ENCODE assay signal across 20 mouse cellular contexts in the genomic region with DNA sequence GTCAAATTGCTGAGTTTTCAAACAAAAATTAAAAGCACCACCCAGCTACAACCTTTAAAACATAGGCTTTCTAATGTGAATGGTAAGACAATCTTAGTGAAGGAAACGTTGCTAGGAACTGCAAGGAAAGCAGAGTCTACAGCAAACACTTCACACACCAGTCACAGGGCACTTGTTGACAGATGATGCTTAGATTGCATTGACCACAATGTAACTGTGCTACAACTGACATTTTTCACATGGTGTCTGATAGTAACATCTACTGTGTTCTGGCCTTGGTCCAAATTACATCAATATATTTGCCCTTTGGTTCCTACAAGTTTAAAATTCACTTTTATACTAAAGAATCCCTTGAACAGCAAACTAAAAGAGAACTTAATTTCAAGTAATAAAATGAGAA.
"Had no signal": no experiment of that assay in that cellular context is flagged by ENCODE, and none has a peak within 500 bp of the region (broad histone marks: within the 10 kb centered on the region; RNA-seq: fewer than 3 reads in every experiment).

No protein-coding gene starts in this region.

- ATAC-seq: lung, postnatal 0 days; midbrain, embryonic 13.5 days; midbrain, embryonic 15.5 days had no signal

- H3K9ac ChIP-seq: liver, embryonic 14.5 days; lung, embryonic 15.5 days; midbrain, embryonic 13.5 days; midbrain, embryonic 15.5 days; neural tube, embryonic 13.5 days; neural tube, embryonic 15.5 days; stomach, embryonic 15.5 days had no signal

- H3K4me1 ChIP-seq: lung, embryonic 15.5 days; midbrain, embryonic 13.5 days; midbrain, embryonic 15.5 days; neural tube, embryonic 13.5 days; neural tube, embryonic 15.5 days; stomach, embryonic 15.5 days had no signal

- H3K4me3 ChIP-seq: lung, embryonic 15.5 days; midbrain, embryonic 13.5 days; midbrain, embryonic 15.5 days; myocyte; neural tube, embryonic 13.5 days; neural tube, embryonic 15.5 days; stomach, embryonic 15.5 days had no signal

- H3K9me3 ChIP-seq: lung, embryonic 15.5 days; midbrain, embryonic 13.5 days; midbrain, embryonic 15.5 days; neural tube, embryonic 13.5 days; neural tube, embryonic 15.5 days; stomach, embryonic 15.5 days had no signal

- H3K27ac ChIP-seq: liver, embryonic 14.5 days; lung, embryonic 15.5 days; macrophage; midbrain, embryonic 13.5 days; midbrain, embryonic 15.5 days; neural tube, embryonic 13.5 days; neural tube, embryonic 15.5 days; stomach, embryonic 15.5 days; stomach, postnatal 0 days had no signal

- H3K4me2 ChIP-seq: lung, embryonic 15.5 days; midbrain, embryonic 11.5 days; midbrain, embryonic 13.5 days; midbrain, embryonic 15.5 days; neural tube, embryonic 13.5 days; neural tube, embryonic 15.5 days; stomach, embryonic 15.5 days had no signal

- DNase-seq: lung, adult 2 months; lung, postnatal 14 days; lung, postnatal 36 days; retina, postnatal 1 day; right cerebral cortex, adult 18-20 months; thymus, adult 2 months; thymus, postnatal 25 days; thymus, postnatal 4 days had no signal

- H3K36me3 ChIP-seq: lung, embryonic 15.5 days; midbrain, embryonic 13.5 days; midbrain, embryonic 15.5 days; neural tube, embryonic 13.5 days; neural tube, embryonic 15.5 days; stomach, embryonic 15.5 days had no signal

- H3K27me3 ChIP-seq: lung, embryonic 15.5 days; midbrain, embryonic 13.5 days; midbrain, embryonic 15.5 days; neural tube, embryonic 13.5 days; neural tube, embryonic 15.5 days; stomach, embryonic 15.5 days had no signal
